Mouse (Mus musculus) spleen, adult 2 months (tissue): ENCODE measurements around the gene Retreg1.

Source experiments
- CTCF ChIP-seq: fragments of 200-500 bp; IDR thresholded peaks from 2 replicates; pipeline ENCODE4 v1.5.1; 2011; ENCODE audit warnings: mild to moderate bottlenecking, inconsistent platforms; ENCODE audit not compliant: insufficient read depth, insufficient read length, insufficient replicate concordance; ENCODE audit errors: extremely low read depth
- POLR2A ChIP-seq: fragments of 200-500 bp; IDR thresholded peaks from 2 replicates; pipeline ENCODE4 v1.6.1; 2011; ENCODE audit warnings: low read depth, low read length, inconsistent platforms

GRCm38 (mm10) chr15:25900540-25900939, 57.6 kb downstream of the Retreg1 start:
- TF ChIP-seq CTCF (peak; percentile 76; the same call in 1 of the 2 replicates), POLR2A (no peak)
